Mouse (Mus musculus) C2C12 (cell line): ENCODE results near the gene Rgcc. TPM values are rescaled to one million over a fixed set of nuclear protein-coding genes. Genes with fewer than 3 reads are reported as not detected.

ENCODE experiments used
- H3K27me3 ChIP-seq: one replicate; pipeline ENCODE4 v1.6.1; 2011; ENCODE audit not compliant: control insufficient read depth, insufficient read depth, insufficient read length
- H3K36me3 ChIP-seq: one replicate; pipeline ENCODE4 v1.6.1; 2011; ENCODE audit not compliant: control insufficient read depth, insufficient read depth
- H3K4me3 ChIP-seq: one replicate; pipeline ENCODE4 v1.5.1; 2011; ENCODE audit warnings: mild to moderate bottlenecking, control low read depth; ENCODE audit not compliant: poor library complexity, insufficient read depth, severe bottlenecking
- H3K79me2 ChIP-seq: one replicate; pipeline ENCODE4 v1.6.1; 2011; ENCODE audit not compliant: control insufficient read depth, insufficient read depth
- H3K79me3 ChIP-seq: one replicate; pipeline ENCODE4 v1.6.1; 2011; ENCODE audit warnings: low read depth, control low read depth
- H3ac ChIP-seq: one replicate; pipeline ENCODE3; 2011; ENCODE audit warnings: low read depth; ENCODE audit not compliant: control insufficient read depth, insufficient read length
- CEBPB ChIP-seq: IDR thresholded peaks from one replicate; pipeline ENCODE4 v1.6.1; 2011; ENCODE audit warnings: low read depth, mild to moderate bottlenecking, control low read depth, moderate library complexity
- CTCF ChIP-seq: IDR thresholded peaks from one replicate; pipeline ENCODE4 v1.5.1; 2011; ENCODE audit not compliant: control insufficient read depth, insufficient read depth, insufficient read length
- FOSL1 ChIP-seq: IDR thresholded peaks from one replicate; pipeline ENCODE4 v1.8.0; 2011; ENCODE audit warnings: mild to moderate bottlenecking, low read length; ENCODE audit not compliant: poor library complexity, insufficient read depth, severe bottlenecking
- MAX ChIP-seq: IDR thresholded peaks from one replicate; pipeline ENCODE4 v1.6.1; 2011; ENCODE audit warnings: mild to moderate bottlenecking, control low read depth
- MYOD1 ChIP-seq: IDR thresholded peaks from one replicate; pipeline ENCODE4 v1.6.1; 2011; ENCODE audit warnings: low read depth; ENCODE audit not compliant: control insufficient read depth, insufficient read length
- MYOG ChIP-seq: IDR thresholded peaks from one replicate; pipeline ENCODE4 v1.6.1; 2011; ENCODE audit not compliant: control insufficient read depth, insufficient read length; ENCODE audit errors: extremely low read depth
- USF1 ChIP-seq: IDR thresholded peaks from one replicate; pipeline ENCODE4 v1.6.1; 2011; ENCODE audit warnings: low read depth, mild to moderate bottlenecking, control low read depth, moderate library complexity
- polyA plus RNA-seq: library from polyadenylated mRNA; unstranded; fragments of >200 nt; fragmentation: generic; extraction: Trizol; gene quantifications from one replicate; pipeline ENCODE4 v1.2.1, GENCODE M21; 2012; ENCODE audit warnings: missing spikeins

Rgcc gene
- polyA plus RNA-seq, 1 experiment, result 1.5 TPM

- H3K4me3 ChIP-seq, result no peak overlapping the region
- H3K36me3 ChIP-seq, result no peaks in the 10 kb centered on the region
- no peak for TF ChIP-seq USF1
- no peak for TF ChIP-seq CEBPB
- no peak for TF ChIP-seq MYOG
- H3K27me3 ChIP-seq, result no peaks in the 10 kb centered on the region
- no peaks in the 10 kb centered on the region for H3K79me3 ChIP-seq
- H3K79me2 ChIP-seq, result no peaks in the 10 kb centered on the region
- H3ac ChIP-seq, result no peak overlapping the region
These were observed 22.5 kb downstream of the Rgcc start for GRCm38 (mm10) chr14:79278927-79279326.

- H3ac ChIP-seq, result no peak overlapping the region
- H3K4me3 ChIP-seq, result no peak overlapping the region
- no peaks in the 10 kb centered on the region for H3K79me2 ChIP-seq
- H3K27me3 ChIP-seq, result no peaks in the 10 kb centered on the region
- H3K36me3 ChIP-seq, result no peaks in the 10 kb centered on the region
- no peaks in the 10 kb centered on the region for H3K79me3 ChIP-seq
- TF ChIP-seq CTCF (no peak), FOSL1 (no peak), MAX (no peak), MYOD1 (no peak), MYOG (no peak), CEBPB (no peak), USF1 (no peak)
These were observed 23.5 kb downstream of the Rgcc start for GRCm38 (mm10) chr14:79277922-79278321.

- TF ChIP-seq CEBPB (no peak), MYOD1 (no peak), MYOG (no peak), USF1 (no peak), MAX (no peak), FOSL1 (no peak), CTCF (no peak)
- Histone ChIP-seq H3K36me3 (no peaks in the 10 kb centered on the region), H3K27me3 (no peaks in the 10 kb centered on the region), H3ac (no peak overlapping the region), H3K4me3 (no peak overlapping the region), H3K79me3 (no peaks in the 10 kb centered on the region), H3K79me2 (no peaks in the 10 kb centered on the region)
These were observed 25.5 kb downstream of the Rgcc start for GRCm38 (mm10) chr14:79275870-79276395.

- H3ac ChIP-seq, result no peak overlapping the region
- H3K27me3 ChIP-seq, result no peaks in the 10 kb centered on the region
- TF ChIP-seq CTCF (no peak), FOSL1 (no peak), USF1 (no peak), MYOG (no peak)
- H3K79me3 ChIP-seq, result no peaks in the 10 kb centered on the region
- no peak overlapping the region for H3K4me3 ChIP-seq
- H3K36me3 ChIP-seq, result no peaks in the 10 kb centered on the region
- H3K79me2 ChIP-seq, result no peaks in the 10 kb centered on the region
These were observed 26.0 kb downstream of the Rgcc start for GRCm38 (mm10) chr14:79275441-79275840.

GRCm38 (mm10) chr14:79273697-79274477, 27.6 kb downstream of the Rgcc start:
- H3K4me3 ChIP-seq, result no peak overlapping the region
- no peaks in the 10 kb centered on the region for H3K79me3 ChIP-seq
- no peaks in the 10 kb centered on the region for H3K36me3 ChIP-seq
- H3ac ChIP-seq, result no peak overlapping the region
- no peaks in the 10 kb centered on the region for H3K27me3 ChIP-seq
- TF ChIP-seq MYOD1, result no peak
- no peak for TF ChIP-seq MYOG
- no peak for TF ChIP-seq USF1
- TF ChIP-seq MAX, result no peak
- no peak for TF ChIP-seq FOSL1
- TF ChIP-seq CEBPB, result no peak
- TF ChIP-seq CTCF, result no peak
- no peaks in the 10 kb centered on the region for H3K79me2 ChIP-seq

- TF ChIP-seq MAX, result no peak
- no peak for TF ChIP-seq CTCF
- no peak for TF ChIP-seq CEBPB
- TF ChIP-seq USF1, result no peak
- no peak for TF ChIP-seq MYOG
- TF ChIP-seq MYOD1, result no peak
- no peak for TF ChIP-seq FOSL1
- H3ac ChIP-seq, result no peak overlapping the region
- no peaks in the 10 kb centered on the region for H3K79me2 ChIP-seq
- no peaks in the 10 kb centered on the region for H3K79me3 ChIP-seq
- H3K27me3 ChIP-seq, result no peaks in the 10 kb centered on the region
- H3K36me3 ChIP-seq, result no peaks in the 10 kb centered on the region
- H3K4me3 ChIP-seq, result no peak overlapping the region
These were observed 28.5 kb downstream of the Rgcc start for GRCm38 (mm10) chr14:79272991-79273390.
